Comparison of ENCODE assay signal across 23 mouse cellular contexts in genomic region chr1:164690055-164690454, GRCm38 (mm10).
"Had no signal": no experiment of that assay in that cellular context is flagged by ENCODE, and none has a peak within 500 bp of the region (broad histone marks: within the 10 kb centered on the region; RNA-seq: fewer than 3 reads in every experiment).

No protein-coding gene starts in this region.

- H3K36me3 ChIP-seq: heart, embryonic 10.5 days; heart, embryonic 12.5 days; hindbrain, embryonic 10.5 days; hindbrain, embryonic 12.5 days; intestine, embryonic 15.5 days; limb, embryonic 13.5 days; limb, embryonic 15.5 days had no signal

- H3K4me1 ChIP-seq: heart, embryonic 10.5 days; heart, embryonic 12.5 days; hindbrain, embryonic 10.5 days; hindbrain, embryonic 12.5 days; intestine, embryonic 15.5 days; limb, embryonic 13.5 days; limb, embryonic 15.5 days had no signal

- H3K4me2 ChIP-seq: heart, embryonic 12.5 days; hindbrain, embryonic 12.5 days; hindbrain, embryonic 14.5 days; intestine, embryonic 15.5 days; limb, embryonic 13.5 days; limb, embryonic 15.5 days had no signal

- H3K27ac ChIP-seq: gastrocnemius, adult 2 months; heart, embryonic 10.5 days; hindbrain, embryonic 10.5 days; hindbrain, embryonic 12.5 days; hindbrain, embryonic 14.5 days; intestine, embryonic 15.5 days; limb, embryonic 13.5 days; limb, embryonic 15.5 days had no signal

- DNase-seq: gastrocnemius, adult 2 months; gastrocnemius, postnatal 10 days; gastrocnemius, postnatal 25 days; heart, adult 18-20 months; heart, postnatal 10 days; heart, postnatal 4 days; kidney, adult 18-20 months; kidney, adult 8-10 months; kidney, postnatal 10 days; kidney, postnatal 25 days; kidney, postnatal 4 days; left cerebral cortex, postnatal 4 days had no signal

- H3K9me3 ChIP-seq: heart, embryonic 10.5 days; heart, embryonic 12.5 days; hindbrain, embryonic 10.5 days; hindbrain, embryonic 12.5 days; intestine, embryonic 15.5 days; limb, embryonic 13.5 days; limb, embryonic 15.5 days had no signal

- H3K4me3 ChIP-seq: gastrocnemius, adult 2 months; heart, embryonic 10.5 days; heart, embryonic 12.5 days; hindbrain, embryonic 10.5 days; hindbrain, embryonic 12.5 days; intestine, embryonic 15.5 days; limb, embryonic 13.5 days; limb, embryonic 15.5 days had no signal

- ATAC-seq: hindbrain, embryonic 16.5 days; inflammation-experienced regulatory T-cells, adult 6 months; intestine, embryonic 15.5 days; intestine, postnatal 0 days had no signal

- H3K27me3 ChIP-seq: heart, embryonic 12.5 days; hindbrain, embryonic 12.5 days; intestine, embryonic 15.5 days; limb, embryonic 13.5 days; limb, embryonic 15.5 days had no signal

- H3K9ac ChIP-seq: heart, embryonic 12.5 days; hindbrain, embryonic 12.5 days; hindbrain, embryonic 14.5 days; intestine, embryonic 15.5 days; limb, embryonic 13.5 days; limb, embryonic 15.5 days had no signal
